Mouse (Mus musculus) cerebellum, postnatal 36 days (tissue): ENCODE data around the gene Vmn1r117.
"Not testable (repeated sequence)": the region's sequence is repeated elsewhere in the genome, so short reads cannot be mapped to it uniquely, and the experiment has no call there.

Experiments
- DNase-seq, 2 experiments: peaks; one replicate each; pipeline ENCODE4 v3.0.0; 2021 to 2022; ENCODE audit warnings: mixed read lengths in 2 of 2

Vmn1r117 gene

GRCm38 (mm10) chr7:20884021-20884420 lies at the start of gene Vmn1r117:
Gene Vmn1r117, minus strand, starts transcription at chr7:20884121.
- not testable (repeated sequence) for DNase-seq

GRCm38 (mm10) chr7:20912247-20912646 lies 28.3 kb upstream of the Vmn1r117 start, which contains the start of gene Vmn1r118:
Gene Vmn1r118, minus strand, starts transcription at chr7:20912347.
- not testable (repeated sequence) for DNase-seq

DNA sequence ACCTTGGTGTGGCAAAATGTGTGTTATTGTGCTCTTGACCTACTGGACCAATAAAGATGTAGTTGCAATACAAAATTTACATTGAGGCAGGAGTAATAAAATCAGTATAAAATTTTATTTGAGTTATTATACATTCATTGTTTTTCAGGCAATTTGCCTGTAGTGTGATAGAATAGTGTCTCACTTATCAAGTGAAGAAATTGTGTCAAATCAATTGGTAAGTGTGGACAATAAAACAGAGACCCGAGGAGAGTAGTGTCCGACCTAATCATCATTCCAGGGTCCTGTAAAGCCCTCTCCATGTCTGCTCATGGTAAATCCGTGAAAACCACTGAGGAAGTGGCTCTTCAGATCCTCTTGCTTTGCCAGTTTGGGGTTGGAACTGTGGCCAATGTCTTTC lies 12.0 kb downstream of the Vmn1r117 start, which contains the start of gene Vmn1r116:
Vmn1r116 (plus strand) TSS at position 301 of the 400 bp plus-strand sequence.
- not testable (repeated sequence) for DNase-seq

- not testable (repeated sequence) for DNase-seq
Measured at GRCm38 (mm10) chr7:20844885-20845284, 39.0 kb downstream of the Vmn1r117 start, which contains the start of gene Vmn1r115. Gene Vmn1r115, minus strand, starts transcription at chr7:20844985.
